Mouse (Mus musculus) olfactory bulb, adult 2 months (tissue): ENCODE data around the gene Slc25a41.

ENCODE experiments used
- CTCF ChIP-seq: fragments of 200-500 bp; IDR thresholded peaks from 2 replicates; pipeline ENCODE4 v1.5.1; 2012; ENCODE audit warnings: low read depth, mild to moderate bottlenecking, low read length, moderate library complexity; ENCODE audit not compliant: insufficient read depth
- POLR2A ChIP-seq: fragments of 200-500 bp; IDR thresholded peaks from 2 replicates; pipeline ENCODE4 v1.6.1; 2012; ENCODE audit warnings: mild to moderate bottlenecking, low read depth, low read length, moderate library complexity; ENCODE audit not compliant: insufficient read depth

- TF ChIP-seq POLR2A (peak; percentile 23; the same call in 1 of the 2 replicates), CTCF (peak; percentile 65)
Measured at GRCm38 (mm10) chr17:57060231-57060801, 18.9 kb upstream of the Slc25a41 start.
